Mouse (Mus musculus) liver, postnatal 0 days (tissue): ENCODE results near the gene Limch1. TPM values are rescaled to one million over a fixed set of nuclear protein-coding genes. Genes with fewer than 3 reads are reported as not detected.
A peak's percentile ranks its signal among the peaks of the same experiment; 100 is the strongest.

Source experiments
- ATAC-seq: fragments of 200-750 bp; cut with Nextera tagmentation; 2 replicates; pipeline ENCODE4 v1.8.0; 2017; ENCODE audit warnings: mild to moderate bottlenecking, moderate library complexity
- DNase-seq: peaks from one replicate; pipeline ENCODE4 v3.0.0-alpha.2; 2016
- H3K27ac ChIP-seq: fragments of 300-500 bp; sonication (generic); 2 replicates; pipeline ENCODE4 v1.5.1; 2014; ENCODE audit warnings: antibody characterized with exemption, moderate library complexity, mild to moderate bottlenecking, low read depth
- H3K27me3 ChIP-seq: fragments of 300-500 bp; sonication (generic); 2 replicates; pipeline ENCODE4 v1.6.1; 2014; ENCODE audit warnings: low read length, control low read depth, mixed read lengths; ENCODE audit not compliant: insufficient read depth
- H3K36me3 ChIP-seq: fragments of 300-500 bp; sonication (generic); replicated peaks from 2 replicates; pipeline ENCODE4 v1.6.1; 2014; ENCODE audit warnings: mild to moderate bottlenecking, control low read depth, low read length, moderate library complexity, mixed read lengths; ENCODE audit not compliant: insufficient read depth
- H3K4me1 ChIP-seq: fragments of 300-500 bp; sonication (generic); 2 replicates; pipeline ENCODE4 v1.6.1; 2014; ENCODE audit warnings: antibody characterized with exemption, mild to moderate bottlenecking, control low read depth; ENCODE audit not compliant: insufficient read depth
- H3K4me2 ChIP-seq: fragments of 300-500 bp; sonication (generic); 2 replicates; pipeline ENCODE4 v1.6.1; 2014; ENCODE audit warnings: low read depth, mild to moderate bottlenecking, low read length, moderate library complexity, mixed read lengths
- H3K4me3 ChIP-seq: fragments of 300-500 bp; sonication (generic); 2 replicates; pipeline ENCODE4 v1.5.1; 2014; ENCODE audit warnings: low read depth, low read length
- H3K9ac ChIP-seq: fragments of 300-500 bp; sonication (generic); replicated peaks from 2 replicates; pipeline ENCODE4 v1.6.1; 2014; ENCODE audit warnings: mild to moderate bottlenecking, moderate library complexity
- H3K9me3 ChIP-seq: fragments of 300-500 bp; sonication (generic); 2 replicates; pipeline ENCODE4 v1.6.1; 2016; ENCODE audit warnings: mild to moderate bottlenecking, control low read depth, low read length, mixed read lengths
- CTCF ChIP-seq: sonication (generic); IDR thresholded peaks from 2 replicates; pipeline ENCODE4 v1.5.1; 2016; ENCODE audit warnings: antibody characterized with exemption, low read depth
- EP300 ChIP-seq: IDR thresholded peaks from 2 replicates; pipeline ENCODE4 v1.6.1; 2016; ENCODE audit warnings: antibody characterized with exemption, low read depth, mild to moderate bottlenecking
- WGBS: fragments of 180-500 bp; shearing (Covaris S2); extraction: QIAGEN DNeasy Blood & Tissue Kit; methylation state at CpG from one replicate; pipeline ENCODE4 v1.1.7; 2014; ENCODE audit not compliant: insufficient replicate concordance; 5-methylcytosine and 5-hydroxymethylcytosine counted together
- polyA plus RNA-seq: library from polyadenylated mRNA; unstranded; fragments of >200 nt; fragmentation: Nextera tagmentation; extraction: Ambion mirVana; gene quantifications from 2 replicates; pipeline ENCODE4 v1.2.1, GENCODE M21; 2015

The Limch1 gene
- polyA plus RNA-seq, 1 experiment from 2014 or later, result 1.6 TPM

GRCm38 (mm10) chr5:67096378-67096771, 350.7 kb downstream of the Limch1 start:
- TF ChIP-seq CTCF (no peak), EP300 (no peak)
- H3K4me3 ChIP-seq, result peak overlapping the region; percentile 39; the same call in 1 of the 2 replicates
- H3K27me3 ChIP-seq, result peaks cover 94% of the 10 kb centered on the region
- H3K4me1 ChIP-seq, result peaks cover 3% of the 10 kb centered on the region; the same call in 1 of the 2 replicates
- no peak overlapping the region for H3K9ac ChIP-seq
- peak overlapping the region; percentile 63 for H3K4me2 ChIP-seq
- no peaks in the 10 kb centered on the region for H3K9me3 ChIP-seq
- H3K36me3 ChIP-seq, result no peaks in the 10 kb centered on the region
- H3K27ac ChIP-seq, result no peak overlapping the region
- peak; percentile 21 for DNase-seq
- no peak for ATAC-seq
- WGBS, result under 1% methylated on average over 26 of the region's 28 CpGs

- no peak for ATAC-seq
- no peak overlapping the region for H3K27ac ChIP-seq
- H3K4me2 ChIP-seq, result no peak overlapping the region
- H3K9me3 ChIP-seq, result no peaks in the 10 kb centered on the region
- peaks cover 3% of the 10 kb centered on the region; the same call in 1 of the 2 replicates for H3K4me1 ChIP-seq
- DNase-seq, result no peak
- H3K36me3 ChIP-seq, result no peaks in the 10 kb centered on the region
- TF ChIP-seq CTCF, result no peak
- no peak for TF ChIP-seq EP300
- no peak overlapping the region for H3K4me3 ChIP-seq
- WGBS, result 3% methylated on average over 41 of the region's 41 CpGs
- no peak overlapping the region for H3K9ac ChIP-seq
- H3K27me3 ChIP-seq, result peaks cover 96% of the 10 kb centered on the region
Observed at GRCm38 (mm10) chr5:67097106-67098050, 351.8 kb downstream of the Limch1 start.

DNA sequence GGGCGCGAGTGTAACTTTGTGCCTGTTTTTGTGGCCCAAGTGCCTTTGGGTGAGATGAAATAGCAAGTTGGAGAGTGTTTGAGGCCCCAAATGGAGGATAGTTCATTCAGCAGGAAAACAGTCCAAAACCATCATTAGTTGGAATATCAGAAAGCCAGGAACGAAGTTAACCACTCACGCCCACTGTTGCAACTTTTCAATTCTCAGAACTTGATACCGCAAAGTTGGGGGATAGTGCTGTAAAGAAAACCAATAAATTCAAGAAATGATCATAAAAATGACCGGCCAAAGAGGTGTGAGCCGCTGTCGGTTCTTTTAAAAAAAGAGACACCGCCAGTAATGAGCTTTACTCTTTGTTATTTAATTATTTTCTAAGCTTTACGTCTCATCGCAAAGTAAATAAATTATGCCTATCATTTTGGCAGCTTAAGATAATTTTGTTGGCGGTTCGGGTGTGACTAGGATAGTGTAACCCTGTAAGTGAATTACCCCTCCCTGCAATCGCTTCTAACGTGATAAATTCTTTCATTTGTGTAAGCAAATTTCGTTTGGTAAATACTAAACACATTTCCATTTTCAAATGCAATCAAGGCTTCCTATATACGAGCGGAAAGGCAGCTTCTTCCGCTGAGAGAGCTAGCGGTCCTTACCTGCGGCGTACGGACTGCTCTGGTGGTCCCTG, 352.6 kb downstream of the Limch1 start:
- peaks cover 95% of the 10 kb centered on the region for H3K27me3 ChIP-seq
- no peak overlapping the region for H3K4me2 ChIP-seq
- no peaks in the 10 kb centered on the region for H3K36me3 ChIP-seq
- ATAC-seq, result no peak
- H3K4me3 ChIP-seq, result no peak overlapping the region
- H3K9ac ChIP-seq, result no peak overlapping the region
- no peak overlapping the region for H3K27ac ChIP-seq
- no peak for DNase-seq
- H3K9me3 ChIP-seq, result no peaks in the 10 kb centered on the region
- 2% methylated on average over 23 of the region's 23 CpGs for WGBS
- TF ChIP-seq CTCF (no peak), EP300 (no peak)
- H3K4me1 ChIP-seq, result peaks cover 3% of the 10 kb centered on the region; the same call in 1 of the 2 replicates

- H3K4me3 ChIP-seq, result no peak within 1 kb of the TSS
- H3K9ac ChIP-seq, result no peak within 1 kb of the TSS
- no peak within 1 kb of the TSS for H3K27ac ChIP-seq
- peaks cover 3% of the 10 kb centered on the region; the same call in 1 of the 2 replicates for H3K4me1 ChIP-seq
- no peak for ATAC-seq
- H3K36me3 ChIP-seq, result no peaks in the 10 kb centered on the region
- 3% methylated on average over 16 of the region's 16 CpGs for WGBS
- H3K9me3 ChIP-seq, result no peaks in the 10 kb centered on the region
- DNase-seq, result no peak
- H3K4me2 ChIP-seq, result no peak within 1 kb of the TSS
- TF ChIP-seq EP300 (no peak), CTCF (no peak)
- peaks cover 97% of the 10 kb centered on the region for H3K27me3 ChIP-seq
Observed at GRCm38 (mm10) chr5:67098733-67099323, 353.2 kb downstream of the Limch1 start, which contains the start of gene Phox2b. Gene Phox2b, minus strand, starts transcription at chr5:67099301.

DNA sequence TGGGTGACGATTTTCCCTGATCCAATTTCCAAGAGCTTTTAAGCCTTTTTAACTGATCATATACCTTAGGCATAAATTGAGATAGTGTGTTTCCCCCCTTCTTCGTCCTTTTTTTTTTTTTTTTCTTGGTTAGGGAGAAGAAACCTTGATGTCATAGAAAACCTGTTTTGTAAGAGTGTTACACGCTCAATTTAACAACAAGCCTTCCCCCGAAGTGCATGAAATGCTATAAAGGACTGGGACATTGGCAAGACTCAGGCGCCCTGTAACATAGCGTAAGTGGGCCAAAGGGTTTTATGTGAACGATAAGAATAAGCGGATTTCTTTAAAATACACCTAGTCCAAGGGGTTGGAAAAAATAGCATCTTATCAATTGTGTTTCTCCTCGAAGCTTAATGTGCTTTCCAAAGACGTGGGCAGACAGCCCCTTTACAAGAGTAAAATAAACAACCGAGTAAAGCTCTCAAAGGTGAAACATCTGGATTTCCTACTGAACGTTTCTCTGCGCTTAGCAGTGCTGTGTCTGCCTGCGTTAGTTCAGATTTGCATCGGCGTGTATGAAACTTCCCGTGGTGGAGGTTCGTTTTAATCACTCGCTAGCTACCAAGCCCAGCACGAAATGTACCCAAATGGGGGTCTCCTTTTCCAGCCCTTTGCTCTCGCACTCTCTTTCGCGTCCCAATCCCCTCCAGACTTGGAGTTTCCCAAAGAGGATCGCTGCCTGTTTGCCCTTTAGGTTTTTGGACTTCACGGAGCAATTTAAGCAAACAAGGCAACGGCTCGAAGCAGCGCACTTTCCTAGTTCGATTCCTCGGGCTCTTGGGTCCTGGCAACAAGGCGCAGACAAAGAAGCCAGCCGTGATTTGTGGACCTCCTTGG, 354.0 kb downstream of the Limch1 start:
- Histone ChIP-seq H3K27me3 (peaks cover 97% of the 10 kb centered on the region), H3K9ac (no peak overlapping the region), H3K36me3 (no peaks in the 10 kb centered on the region), H3K4me3 (no peak overlapping the region), H3K27ac (no peak overlapping the region), H3K9me3 (no peaks in the 10 kb centered on the region), H3K4me2 (no peak overlapping the region), H3K4me1 (peaks cover 3% of the 10 kb centered on the region; the same call in 1 of the 2 replicates)
- ATAC-seq, result no peak
- no peak for DNase-seq
- 4% methylated on average over 32 of the region's 32 CpGs for WGBS
- TF ChIP-seq EP300 (no peak), CTCF (no peak)
